Mouse (Mus musculus) C3H10T1/2 (cell line): Measurements from ENCODE around the gene Slc29a3. TPM values are rescaled to one million over a fixed set of nuclear protein-coding genes. Genes with fewer than 3 reads are reported as not detected.

Experiments
- polyA plus RNA-seq, 2 experiments: library from polyadenylated mRNA; unstranded; fragments of >200 nt; fragmentation: generic; extraction: Trizol; gene quantifications; one replicate each; pipeline ENCODE4 v1.2.1; 2012; ENCODE audit warnings: missing spikeins in 2 of 2

The Slc29a3 gene
- polyA plus RNA-seq = 10 to 100 TPM in 1 of 2 experiments, 1 to 10 TPM in 1; 1.2 to 14.9 TPM

DNA sequence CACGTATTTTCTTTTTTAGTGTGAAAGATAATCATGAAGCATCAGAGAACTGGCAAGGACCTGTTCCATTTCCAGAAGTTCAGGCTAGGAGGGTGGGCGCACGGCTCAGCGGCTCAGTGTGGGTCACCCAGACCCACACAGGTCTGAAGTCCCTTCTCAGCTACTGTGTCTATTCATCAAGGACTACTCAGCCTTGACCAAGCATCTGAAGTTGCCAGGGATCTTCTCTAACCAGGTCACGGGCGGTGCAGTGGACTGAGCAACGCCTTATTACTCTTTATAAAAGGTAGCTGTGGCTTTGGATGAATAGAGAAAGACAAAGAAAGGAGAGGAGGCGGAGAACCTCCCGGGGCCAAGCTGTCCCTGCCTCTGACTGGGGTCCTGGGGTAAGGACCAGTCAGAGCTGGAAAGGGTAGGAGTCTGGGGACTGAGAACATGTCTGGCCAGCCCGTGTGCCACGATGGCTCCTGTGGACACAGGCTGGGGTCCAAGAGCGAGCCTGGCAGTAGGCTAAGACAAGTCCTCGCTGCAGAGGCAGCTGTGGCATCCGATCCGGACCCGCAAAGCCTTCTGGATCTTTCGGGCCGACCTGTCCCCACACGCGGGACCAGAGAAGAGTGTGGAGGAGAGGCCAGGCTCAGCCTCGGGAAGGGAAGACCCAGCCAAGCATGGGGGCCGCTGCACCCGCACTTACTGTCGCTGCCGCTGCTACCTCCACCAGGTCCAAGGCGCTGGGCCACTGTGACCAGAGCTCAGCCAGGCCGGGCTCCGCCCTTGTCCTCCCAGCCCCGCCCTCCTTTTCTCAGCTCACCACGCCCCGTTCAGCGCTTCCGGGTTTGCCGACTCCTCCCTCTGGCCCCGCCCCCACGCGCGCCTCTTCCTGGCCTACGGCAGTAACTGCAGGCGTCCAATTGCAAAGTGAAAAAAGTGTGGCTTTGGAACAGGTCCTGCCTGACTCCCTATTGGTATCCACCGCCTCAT, at the start of gene Slc29a3:
Gene Slc29a3, minus strand, starts transcription at position 755 of the 981 bp plus-strand sequence.

DNA sequence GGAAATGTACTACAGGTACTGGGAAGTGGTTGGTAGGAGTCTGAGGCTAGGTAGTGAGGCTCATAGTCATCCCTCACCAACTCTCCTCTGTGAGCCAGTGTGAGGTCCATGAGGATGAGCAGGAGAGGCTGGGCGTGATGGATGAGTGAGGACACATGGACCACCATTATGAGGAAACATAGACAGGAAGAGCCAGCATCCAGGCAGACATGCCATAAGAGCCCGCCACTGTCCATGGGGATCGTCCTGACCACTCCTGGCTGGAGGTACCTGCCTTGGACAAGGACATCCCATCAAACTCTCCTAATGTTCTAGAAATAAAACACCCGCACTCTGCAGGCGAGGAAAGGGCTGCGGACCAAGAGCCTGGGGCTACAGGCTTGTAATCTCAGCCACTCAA, 56.2 kb downstream of the Slc29a3 start, which contains the start of gene Cdh23:
Gene Cdh23, minus strand, starts transcription at position 101 of the 400 bp plus-strand sequence.

Other genes with a start within 250 kb of the Slc29a3 start
- gene Cdh23, start 56.3 kb downstream of the Slc29a3 start, polyA plus RNA-seq = under 1 TPM; 0.05 to 0.34 TPM
- 10 to 100 TPM in 1 of 2 experiments, 1 to 10 TPM in 1; 9.9 to 11.0 TPM for gene Unc5b, start 78.8 kb upstream of the Slc29a3 start, polyA plus RNA-seq